Mouse (Mus musculus): ENCODE measurements at regions not wholly inside any gene's neighbourhood (a gene's known extent, or its start where the extent isn't known, plus 50 kb on each side); places are given as distances from the start of the nearest gene placed in this dataset.

GRCm38 (mm10) chr14:100792094-100792493 is 408.0 kb downstream of the Prr30 start:
- DNase-seq (ENCODE audit: low spot score), result no peak

GRCm38 (mm10) chr14:100781882-100782281 is 418.2 kb downstream of the Prr30 start:
- DNase-seq (ENCODE audit: low spot score), result no peak

- DNase-seq (ENCODE audit: low spot score), result no peak
Measured at GRCm38 (mm10) chr14:100753951-100754350, 446.2 kb downstream of the Prr30 start.

- no peak for DNase-seq (ENCODE audit: low spot score)
Measured at GRCm38 (mm10) chr14:100752746-100753145, 447.4 kb downstream of the Prr30 start.

GRCm38 (mm10) chr14:100749737-100750541 is 450.2 kb downstream of the Prr30 start:
- DNase-seq (ENCODE audit: low spot score), result no peak

GRCm38 (mm10) chr14:100735276-100735675 is 450.8 kb upstream of the Klf12 start:
- no peak for DNase-seq (ENCODE audit: low spot score)

- DNase-seq (ENCODE audit: low spot score), result no peak
Measured at GRCm38 (mm10) chr14:100728433-100728832, 444.0 kb upstream of the Klf12 start.

- DNase-seq (ENCODE audit: low spot score), result no peak
Measured at GRCm38 (mm10) chr14:100727701-100728100, 443.2 kb upstream of the Klf12 start.

- DNase-seq (ENCODE audit: low spot score), result no peak
Measured at GRCm38 (mm10) chr14:100724962-100725361, 440.5 kb upstream of the Klf12 start.

- DNase-seq (ENCODE audit: low spot score), result no peak
Measured at GRCm38 (mm10) chr14:100720667-100721066, 436.2 kb upstream of the Klf12 start.

- DNase-seq (ENCODE audit: low spot score), result no peak
Measured at GRCm38 (mm10) chr14:100714952-100715351, 430.5 kb upstream of the Klf12 start.

- no peak for DNase-seq (ENCODE audit: low spot score)
Measured at GRCm38 (mm10) chr14:100713999-100714471, 429.6 kb upstream of the Klf12 start.

GRCm38 (mm10) chr14:100713592-100713991 is 429.1 kb upstream of the Klf12 start:
- DNase-seq (ENCODE audit: low spot score), result no peak

- DNase-seq (ENCODE audit: low spot score), result no peak
Measured at GRCm38 (mm10) chr14:100665361-100665955, 381.0 kb upstream of the Klf12 start.

GRCm38 (mm10) chr14:100664180-100664579 is 379.7 kb upstream of the Klf12 start:
- DNase-seq (ENCODE audit: low spot score), result no peak

- no peak for DNase-seq (ENCODE audit: low spot score)
Measured at GRCm38 (mm10) chr14:100642076-100642475, 357.6 kb upstream of the Klf12 start.

GRCm38 (mm10) chr14:100634521-100634920 is 350.0 kb upstream of the Klf12 start:
- DNase-seq (ENCODE audit: low spot score), result no peak

GRCm38 (mm10) chr14:100631676-100632075 is 347.2 kb upstream of the Klf12 start:
- DNase-seq (ENCODE audit: low spot score), result no peak

- DNase-seq (ENCODE audit: low spot score), result no peak
Measured at GRCm38 (mm10) chr14:100630197-100630596, 345.7 kb upstream of the Klf12 start.

GRCm38 (mm10) chr14:100627523-100627922 is 343.0 kb upstream of the Klf12 start:
- no peak for DNase-seq (ENCODE audit: low spot score)

- no peak for DNase-seq (ENCODE audit: low spot score)
Measured at GRCm38 (mm10) chr14:100619656-100620030, 335.2 kb upstream of the Klf12 start.

- no peak for DNase-seq (ENCODE audit: low spot score)
Measured at GRCm38 (mm10) chr14:100618793-100619655, 334.5 kb upstream of the Klf12 start.

Data from T-cell, adult 2 months (primary cell).